Mouse (Mus musculus) MEL (cell line): ENCODE measurements around the gene Psenen. TPM values are rescaled to one million over a fixed set of nuclear protein-coding genes. Genes with fewer than 3 reads are reported as not detected.
A peak's percentile ranks its signal among the peaks of the same experiment; 100 is the strongest.

Experiments
- DNase-seq: peaks from one replicate; pipeline ENCODE4 v3.0.0; 2011; ENCODE audit warnings: low read depth, low spot score
- H3K27ac ChIP-seq: 2 replicates; pipeline ENCODE4 v1.5.1; 2012; ENCODE audit warnings: low read depth, mild to moderate bottlenecking, control low read depth, low read length, moderate library complexity; ENCODE audit not compliant: control insufficient read depth
- H3K27me3 ChIP-seq, 2 experiments: fragments of 150-350 bp in 1 of 2; sonication (generic) in 1 of 2; 2 replicates each; pipeline ENCODE4 v1.6.1; 2012; ENCODE audit warnings: low read length in 2 of 2, mild to moderate bottlenecking in 2 of 2, improper control_type of control experiment in 1 of 2, moderate library complexity in 1 of 2; ENCODE audit not compliant: insufficient read depth in 2 of 2, control insufficient read depth in 1 of 2
- H3K36me3 ChIP-seq, 2 experiments: 2 replicates each; pipeline ENCODE4 v1.6.1; 2012 to 2014; ENCODE audit warnings: low read length in 2 of 2, improper control_type of control experiment in 1 of 2, inconsistent platforms in 1 of 2, mild to moderate bottlenecking in 1 of 2; ENCODE audit not compliant: insufficient read depth in 2 of 2, control insufficient read depth in 1 of 2
- H3K4me1 ChIP-seq, 2 experiments: fragments of 150-350 bp in 1 of 2; sonication (generic) in 1 of 2; 2 replicates each; pipeline ENCODE4 v1.6.1; 2012; ENCODE audit warnings: low read length in 2 of 2, improper control_type of control experiment in 1 of 2, mild to moderate bottlenecking in 1 of 2; ENCODE audit not compliant: insufficient read depth in 2 of 2, control insufficient read depth in 1 of 2
- H3K4me3 ChIP-seq, 2 experiments: fragments of 150-350 bp in 1 of 2; sonication (generic) in 1 of 2; 2 replicates each; pipeline ENCODE4 v1.5.1; 2012; ENCODE audit warnings: low read depth in 2 of 2, low read length in 2 of 2, mild to moderate bottlenecking in 2 of 2, moderate library complexity in 2 of 2, control low read depth in 1 of 2, improper control_type of control experiment in 1 of 2; ENCODE audit not compliant: control insufficient read depth in 1 of 2, insufficient read depth in 1 of 2
- H3K79me2 ChIP-seq: 2 replicates; pipeline ENCODE4 v1.6.1; 2012; ENCODE audit warnings: mild to moderate bottlenecking, low read length, moderate library complexity; ENCODE audit not compliant: control insufficient read depth, poor library complexity, insufficient read depth
- H3K9ac ChIP-seq: 2 replicates; pipeline ENCODE4 v1.6.1; 2012; ENCODE audit warnings: low read depth, mild to moderate bottlenecking, control low read depth, low read length, moderate library complexity; ENCODE audit not compliant: control insufficient read depth, poor library complexity, severe bottlenecking
- H3K9me3 ChIP-seq: fragments of 150-350 bp; sonication (generic); replicated peaks from 2 replicates; pipeline ENCODE4 v1.6.1; 2012; ENCODE audit warnings: mild to moderate bottlenecking, low read length, improper control_type of control experiment, moderate library complexity; ENCODE audit not compliant: insufficient read depth
- BHLHE40 ChIP-seq: IDR thresholded peaks from 2 replicates; pipeline ENCODE4 v1.6.1; 2012; ENCODE audit warnings: low read depth, mild to moderate bottlenecking, inconsistent platforms, low read length, improper control_type of control experiment, borderline replicate concordance
- CHD1 ChIP-seq: IDR thresholded peaks from 2 replicates; pipeline ENCODE4 v1.6.1; 2012; ENCODE audit warnings: low read depth, mild to moderate bottlenecking, inconsistent platforms, low read length, improper control_type of control experiment
- CHD2 ChIP-seq: IDR thresholded peaks from 2 replicates; pipeline ENCODE4 v1.6.1; 2011; ENCODE audit warnings: low read length, improper control_type of control experiment
- CTCF ChIP-seq, 3 experiments: IDR thresholded peaks in 2 of 3; conservative IDR thresholded peaks in 1 of 3; 2 replicates each; pipeline ENCODE4 v1.5.1; 2011 to 2012; ENCODE audit warnings: low read length in 3 of 3, low read depth in 2 of 3, mild to moderate bottlenecking in 2 of 3, improper control_type of control experiment in 1 of 3, inconsistent platforms in 1 of 3, mixed read lengths in 1 of 3, moderate library complexity in 1 of 3; ENCODE audit not compliant: control insufficient read depth in 1 of 3, insufficient read depth in 1 of 3, poor library complexity in 1 of 3, severe bottlenecking in 1 of 3
- E2F4 ChIP-seq: IDR thresholded peaks from 2 replicates; pipeline ENCODE4 v1.6.1; 2011; ENCODE audit warnings: low read depth, low read length, improper control_type of control experiment, borderline replicate concordance
- ELF1 ChIP-seq: IDR thresholded peaks from 2 replicates; pipeline ENCODE4 v1.6.1; 2014; ENCODE audit warnings: low read depth, mild to moderate bottlenecking, inconsistent platforms, low read length, improper control_type of control experiment, moderate library complexity
- ETS1 ChIP-seq: IDR thresholded peaks from 2 replicates; pipeline ENCODE4 v1.6.1; 2012; ENCODE audit warnings: low read depth, mild to moderate bottlenecking, inconsistent platforms, low read length, improper control_type of control experiment, moderate library complexity
- GATA1 ChIP-seq: IDR thresholded peaks from 2 replicates; pipeline ENCODE4 v1.6.1; 2011; ENCODE audit warnings: low read depth, low read length, improper control_type of control experiment
- HCFC1 ChIP-seq: IDR thresholded peaks from 2 replicates; pipeline ENCODE4 v1.6.1; 2012; ENCODE audit warnings: low read depth, mild to moderate bottlenecking, inconsistent platforms, low read length, improper control_type of control experiment, moderate library complexity
- KAT2A ChIP-seq: conservative IDR thresholded peaks from 2 replicates; pipeline ENCODE4 v1.6.1; 2012; ENCODE audit warnings: low read depth, low read length, improper control_type of control experiment, inconsistent platforms
- MAZ ChIP-seq: IDR thresholded peaks from 2 replicates; pipeline ENCODE4 v1.6.1; 2012; ENCODE audit warnings: low read depth, mild to moderate bottlenecking, inconsistent platforms, low read length, improper control_type of control experiment
- MXI1 ChIP-seq: IDR thresholded peaks from 2 replicates; pipeline ENCODE4 v1.6.1; 2011; ENCODE audit warnings: mild to moderate bottlenecking, low read depth, low read length, improper control_type of control experiment
- MYB ChIP-seq: IDR thresholded peaks from 2 replicates; pipeline ENCODE4 v1.6.1; 2011; ENCODE audit warnings: mild to moderate bottlenecking, low read depth, low read length, improper control_type of control experiment
- NELFE ChIP-seq: IDR thresholded peaks from 2 replicates; pipeline ENCODE4 v1.6.1; 2011; ENCODE audit warnings: low read depth, low read length, improper control_type of control experiment
- POLR2A ChIP-seq, 2 experiments: IDR thresholded peaks; 2 replicates each; pipeline ENCODE4 v1.6.1; 2011 to 2012; ENCODE audit warnings: low read length in 2 of 2, mild to moderate bottlenecking in 2 of 2, control low read depth in 1 of 2, improper control_type of control experiment in 1 of 2, low read depth in 1 of 2, moderate library complexity in 1 of 2; ENCODE audit not compliant: control insufficient read depth in 1 of 2, insufficient read depth in 1 of 2, poor library complexity in 1 of 2
- POLR2AphosphoS5 ChIP-seq: IDR thresholded peaks from 2 replicates; pipeline ENCODE4 v1.6.1; 2012; ENCODE audit warnings: low read depth, borderline replicate concordance, mild to moderate bottlenecking, inconsistent platforms, low read length, moderate library complexity, mixed read lengths
- RAD21 ChIP-seq: IDR thresholded peaks from 2 replicates; pipeline ENCODE4 v1.6.1; 2011; ENCODE audit warnings: mild to moderate bottlenecking, low read depth, low read length, improper control_type of control experiment
- RCOR1 ChIP-seq: IDR thresholded peaks from 2 replicates; pipeline ENCODE4 v1.6.1; 2012; ENCODE audit warnings: low read depth, mild to moderate bottlenecking, inconsistent platforms, low read length, improper control_type of control experiment
- SIN3A ChIP-seq: IDR thresholded peaks from 2 replicates; pipeline ENCODE4 v1.6.1; 2012; ENCODE audit warnings: low read length, improper control_type of control experiment, inconsistent platforms
- SMC3 ChIP-seq: IDR thresholded peaks from 2 replicates; pipeline ENCODE4 v1.6.1; 2011; ENCODE audit warnings: low read depth, low read length, improper control_type of control experiment
- TBP ChIP-seq: IDR thresholded peaks from 2 replicates; pipeline ENCODE4 v1.8.0; 2011; ENCODE audit warnings: low read depth, low read length, improper control_type of control experiment
- TCF12 ChIP-seq: IDR thresholded peaks from 2 replicates; pipeline ENCODE4 v1.6.1; 2014; ENCODE audit warnings: low read depth, mild to moderate bottlenecking, inconsistent platforms, low read length, improper control_type of control experiment, moderate library complexity
- USF1 ChIP-seq: IDR thresholded peaks from 2 replicates; pipeline ENCODE4 v1.6.1; 2014; ENCODE audit warnings: low read depth, mild to moderate bottlenecking, inconsistent platforms, low read length, improper control_type of control experiment, moderate library complexity
- USF2 ChIP-seq, 2 experiments: IDR thresholded peaks; 2 replicates each; pipeline ENCODE4 v1.6.1; 2011 to 2012; ENCODE audit warnings: improper control_type of control experiment in 2 of 2, low read length in 2 of 2, borderline replicate concordance in 1 of 2, inconsistent platforms in 1 of 2, low read depth in 1 of 2, mild to moderate bottlenecking in 1 of 2; ENCODE audit not compliant: insufficient read depth in 1 of 2
- ZKSCAN1 ChIP-seq: IDR thresholded peaks from 2 replicates; pipeline ENCODE4 v1.6.1; 2012; ENCODE audit warnings: low read depth, mild to moderate bottlenecking, inconsistent platforms, low read length, improper control_type of control experiment, moderate library complexity
- ZMIZ1 ChIP-seq: IDR thresholded peaks from 2 replicates; pipeline ENCODE4 v1.6.1; 2012; ENCODE audit warnings: low read depth, mild to moderate bottlenecking, inconsistent platforms, low read length, improper control_type of control experiment, moderate library complexity
- polyA plus RNA-seq, 2 experiments: library from polyadenylated mRNA; stranded (reverse) in 1 of 2; unstranded in 1 of 2; fragments of >175 nt in 1 of 2; fragments of >200 nt in 1 of 2; gene quantifications; 2 replicates each; pipeline versions ENCODE4 v1.2.1 to v1.2.4; 2012; ENCODE audit warnings: low replicate concordance in 2 of 2, low read depth in 1 of 2; ENCODE audit not compliant: insufficient read length in 2 of 2, insufficient read depth in 1 of 2, missing spikeins in 1 of 2
- total RNA-seq: library from RNA; depleted of rRNA; stranded (reverse); fragments of 300-350 nt; gene quantifications from 2 replicates; pipeline ENCODE4 v1.2.3, GENCODE M21; 2012

The Psenen gene
- total and polyA plus RNA-seq, 3 experiments, result 60.8 to 157 TPM; not detected in 1

GRCm38 (mm10) chr7:30591605-30591951 is 28.2 kb upstream of the Psenen start:
- H3K27ac ChIP-seq, result peak overlapping the region; percentile 84
- peaks cover 10 to 38% of the 10 kb centered on the region in 2 experiments; a peak in 3 of 4 replicates for H3K4me1 ChIP-seq
- TF ChIP-seq TCF12 (no peak), HCFC1 (no peak), E2F4 (no peak), CHD2 (no peak), SMC3 (no peak), USF2 (IDR thresholded peaks at IDR 0.05; ENCODE audit: borderline replicate concordance in 1 of 2, insufficient read depth in 1 of 2, low read depth in 1 of 2, low read length in 2 of 2) (no peak), BHLHE40 (no peak), CTCF (IDR thresholded peaks at IDR 0.05 in 2 of 3, conservative IDR thresholded peaks at IDR 0.05 in 1 of 3; ENCODE audit: control insufficient read depth in 1 of 3, insufficient read depth in 1 of 3, low read depth in 2 of 3, low read length in 3 of 3, poor library complexity in 1 of 3, severe bottlenecking in 1 of 3) (no peak), ZKSCAN1 (no peak), RCOR1 (no peak), MYB (no peak), ETS1 (no peak), GATA1 (no peak)
- TF ChIP-seq, all 39 proteins: peak for 0
- no peak for DNase-seq
- H3K36me3 ChIP-seq, result peaks cover 0 to 16% of the 10 kb centered on the region in 2 experiments; a peak in 2 of 4 replicates
- no peaks in the 10 kb centered on the region for H3K27me3 ChIP-seq
- H3K79me2 ChIP-seq, result peaks cover 29% of the 10 kb centered on the region
- H3K9me3 ChIP-seq, result no peaks in the 10 kb centered on the region
- H3K4me3 ChIP-seq, result no peak overlapping the region; a peak in 1 of 4 replicates
- H3K9ac ChIP-seq, result peak overlapping the region; percentile 49

GRCm38 (mm10) chr7:30590927-30591604 is 27.6 kb upstream of the Psenen start:
- H3K27me3 ChIP-seq, result no peaks in the 10 kb centered on the region

More at GRCm38 (mm10) chr7:30590927-30591604, 27.6 kb upstream of the Psenen start:
- Histone ChIP-seq H3K4me3 (no peak overlapping the region; a peak in 1 of 4 replicates), H3K4me1 (peaks cover 10 to 38% of the 10 kb centered on the region in 2 experiments; a peak in 3 of 4 replicates), H3K9ac (peak overlapping the region; percentile 49)
- TF ChIP-seq RAD21, result no peak
- no peak for TF ChIP-seq KAT2A
- TF ChIP-seq MYB, result no peak
- no peak for TF ChIP-seq CHD1
- no peak for TF ChIP-seq SIN3A
- no peak for TF ChIP-seq POLR2AphosphoS5
- no peak for TF ChIP-seq ETS1
- no peak for TF ChIP-seq ZKSCAN1
- TF ChIP-seq HCFC1, result no peak
- no peak for TF ChIP-seq SMC3
- TF ChIP-seq NELFE, result no peak
- TF ChIP-seq POLR2A (IDR thresholded peaks at IDR 0.05; ENCODE audit: control insufficient read depth in 1 of 2, insufficient read depth in 1 of 2, low read depth in 1 of 2, low read length in 2 of 2, poor library complexity in 1 of 2), result no peak
- no peak for TF ChIP-seq ZMIZ1
- TF ChIP-seq MAZ, result no peak
- TF ChIP-seq TBP, result no peak
- TF ChIP-seq CTCF (IDR thresholded peaks at IDR 0.05 in 2 of 3, conservative IDR thresholded peaks at IDR 0.05 in 1 of 3; ENCODE audit: control insufficient read depth in 1 of 3, insufficient read depth in 1 of 3, low read depth in 2 of 3, low read length in 3 of 3, poor library complexity in 1 of 3, severe bottlenecking in 1 of 3), result no peak
- TF ChIP-seq MXI1, result no peak
- TF ChIP-seq ELF1, result no peak
- TF ChIP-seq USF1, result no peak
- TF ChIP-seq, all 39 proteins: peak for 0
- no peaks in the 10 kb centered on the region for H3K9me3 ChIP-seq
- H3K79me2 ChIP-seq, result peaks cover 33% of the 10 kb centered on the region
- no peak overlapping the region for H3K27ac ChIP-seq
- no peak for DNase-seq
- H3K36me3 ChIP-seq, result peaks cover 0 to 16% of the 10 kb centered on the region in 2 experiments; a peak in 2 of 4 replicates
